Mouse (Mus musculus): Measurements from ENCODE around the gene C1qa. TPM values are rescaled to one million over a fixed set of nuclear protein-coding genes. Genes with fewer than 3 reads are reported as not detected.

The C1qa gene
- polyA plus RNA-seq, 1 experiment = 5.2 TPM

GRCm38 (mm10) chr4:136878171-136878570 is 20.4 kb downstream of the C1qa start:
- Histone ChIP-seq H3K4me1 (ENCODE audit: control insufficient read depth, insufficient read depth, low read length) (peaks cover 9% of the 10 kb centered on the region), H3K27ac (ENCODE audit: control insufficient read depth, insufficient read depth, low read depth, low read length) (peak overlapping the region; percentile 79), H3K27me3 (ENCODE audit: control insufficient read depth, insufficient read depth, low read length) (no peaks in the 10 kb centered on the region), H3K36me3 (ENCODE audit: control insufficient read depth, insufficient read depth, low read length) (no peaks in the 10 kb centered on the region), H3K4me3 (ENCODE audit: control insufficient read depth, low read depth, low read length) (peak overlapping the region; percentile 82)
- TF ChIP-seq POLR2A (IDR thresholded peaks at IDR 0.05; ENCODE audit: control insufficient read depth, low read depth, low read length) (peak; percentile 63), CTCF (IDR thresholded peaks at IDR 0.05; ENCODE audit: control insufficient read depth, insufficient read depth, insufficient replicate concordance, low read depth, low read length) (no peak)

DNA sequence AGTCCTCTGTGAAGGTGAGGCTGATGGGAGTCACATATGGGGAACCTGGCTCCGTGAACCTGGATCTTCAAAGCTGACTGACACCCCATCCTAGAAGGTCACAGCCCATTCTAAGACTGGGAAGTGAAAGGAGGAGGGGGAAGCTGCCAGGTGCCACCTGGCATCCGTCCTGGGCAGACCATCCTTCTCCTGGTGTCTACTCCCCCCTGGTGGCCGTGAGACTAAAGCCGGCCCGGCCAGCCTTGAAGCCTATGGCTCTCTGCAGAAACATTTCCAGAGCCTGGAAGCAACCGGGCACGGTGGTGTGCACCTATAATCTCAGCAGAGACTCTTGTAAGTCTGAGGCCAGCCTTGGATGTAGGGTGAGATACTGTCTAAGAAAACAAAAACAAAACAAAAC is 21.6 kb downstream of the C1qa start:
- Histone ChIP-seq H3K36me3 (ENCODE audit: control insufficient read depth, insufficient read depth, low read length) (no peaks in the 10 kb centered on the region), H3K4me3 (ENCODE audit: control insufficient read depth, low read depth, low read length) (no peak overlapping the region), H3K4me1 (ENCODE audit: control insufficient read depth, insufficient read depth, low read length) (peaks cover 9% of the 10 kb centered on the region), H3K27ac (ENCODE audit: control insufficient read depth, insufficient read depth, low read depth, low read length) (no peak overlapping the region), H3K27me3 (ENCODE audit: control insufficient read depth, insufficient read depth, low read length) (no peaks in the 10 kb centered on the region)
- TF ChIP-seq POLR2A (IDR thresholded peaks at IDR 0.05; ENCODE audit: control insufficient read depth, low read depth, low read length) (no peak), CTCF (IDR thresholded peaks at IDR 0.05; ENCODE audit: control insufficient read depth, insufficient read depth, insufficient replicate concordance, low read depth, low read length) (peak; percentile 43; the same call in 1 of the 2 replicates)

DNA sequence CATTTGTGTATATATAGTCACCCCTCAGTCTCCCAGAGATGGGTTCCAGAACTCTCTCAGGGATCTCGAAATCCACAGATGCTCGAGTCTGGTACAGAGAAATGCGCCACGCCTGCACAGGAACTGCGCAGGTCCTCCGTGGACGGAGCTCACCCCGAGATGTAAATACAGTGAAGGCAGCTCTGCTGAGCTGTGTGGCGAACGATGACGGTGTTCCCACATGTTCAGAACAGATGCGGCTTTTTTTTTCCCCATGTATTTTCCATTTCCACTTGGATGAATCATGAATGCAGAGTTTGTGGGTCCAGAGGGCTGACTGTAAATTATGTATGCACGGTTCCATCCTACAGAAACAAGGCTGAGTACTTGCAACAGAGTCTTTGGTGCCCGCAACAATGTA is 23.6 kb downstream of the C1qa start:
- TF ChIP-seq CTCF (IDR thresholded peaks at IDR 0.05; ENCODE audit: control insufficient read depth, insufficient read depth, insufficient replicate concordance, low read depth, low read length) = no peak
- no peak for TF ChIP-seq POLR2A (IDR thresholded peaks at IDR 0.05; ENCODE audit: control insufficient read depth, low read depth, low read length)
- no peak overlapping the region for H3K4me3 ChIP-seq (ENCODE audit: control insufficient read depth, low read depth, low read length)
- H3K27me3 ChIP-seq (ENCODE audit: control insufficient read depth, insufficient read depth, low read length) = no peaks in the 10 kb centered on the region
- no peaks in the 10 kb centered on the region for H3K36me3 ChIP-seq (ENCODE audit: control insufficient read depth, insufficient read depth, low read length)
- H3K4me1 ChIP-seq (ENCODE audit: control insufficient read depth, insufficient read depth, low read length) = peaks cover 9% of the 10 kb centered on the region
- no peak overlapping the region for H3K27ac ChIP-seq (ENCODE audit: control insufficient read depth, insufficient read depth, low read depth, low read length)

DNA sequence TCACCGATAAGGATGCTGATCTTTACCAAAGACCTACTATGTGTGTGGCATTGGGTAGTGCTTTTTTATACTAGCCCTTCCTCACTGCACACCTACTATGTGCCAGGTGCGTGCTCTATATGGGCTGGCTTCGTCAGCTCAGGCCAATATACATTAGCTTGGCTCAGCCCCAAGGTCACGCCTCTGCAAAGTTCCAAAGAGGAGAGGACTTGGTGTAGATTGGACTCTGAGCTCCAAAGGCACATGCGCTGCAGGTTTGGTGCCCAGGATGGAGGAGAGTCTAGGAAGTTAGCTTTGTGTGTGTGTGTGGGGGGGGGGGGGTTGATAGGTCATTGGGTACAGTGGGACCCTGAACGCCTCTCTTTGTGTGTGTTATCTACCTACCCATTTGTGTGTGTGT is 30.2 kb downstream of the C1qa start:
- H3K36me3 ChIP-seq (ENCODE audit: control insufficient read depth, insufficient read depth, low read length) = no peaks in the 10 kb centered on the region
- no peaks in the 10 kb centered on the region for H3K27me3 ChIP-seq (ENCODE audit: control insufficient read depth, insufficient read depth, low read length)
- TF ChIP-seq CTCF (IDR thresholded peaks at IDR 0.05; ENCODE audit: control insufficient read depth, insufficient read depth, insufficient replicate concordance, low read depth, low read length) = no peak
- no peak for TF ChIP-seq POLR2A (IDR thresholded peaks at IDR 0.05; ENCODE audit: control insufficient read depth, low read depth, low read length)
- H3K4me3 ChIP-seq (ENCODE audit: control insufficient read depth, low read depth, low read length) = no peak overlapping the region
- peaks cover 18% of the 10 kb centered on the region for H3K4me1 ChIP-seq (ENCODE audit: control insufficient read depth, insufficient read depth, low read length)
- H3K27ac ChIP-seq (ENCODE audit: control insufficient read depth, insufficient read depth, low read depth, low read length) = no peak overlapping the region

DNA sequence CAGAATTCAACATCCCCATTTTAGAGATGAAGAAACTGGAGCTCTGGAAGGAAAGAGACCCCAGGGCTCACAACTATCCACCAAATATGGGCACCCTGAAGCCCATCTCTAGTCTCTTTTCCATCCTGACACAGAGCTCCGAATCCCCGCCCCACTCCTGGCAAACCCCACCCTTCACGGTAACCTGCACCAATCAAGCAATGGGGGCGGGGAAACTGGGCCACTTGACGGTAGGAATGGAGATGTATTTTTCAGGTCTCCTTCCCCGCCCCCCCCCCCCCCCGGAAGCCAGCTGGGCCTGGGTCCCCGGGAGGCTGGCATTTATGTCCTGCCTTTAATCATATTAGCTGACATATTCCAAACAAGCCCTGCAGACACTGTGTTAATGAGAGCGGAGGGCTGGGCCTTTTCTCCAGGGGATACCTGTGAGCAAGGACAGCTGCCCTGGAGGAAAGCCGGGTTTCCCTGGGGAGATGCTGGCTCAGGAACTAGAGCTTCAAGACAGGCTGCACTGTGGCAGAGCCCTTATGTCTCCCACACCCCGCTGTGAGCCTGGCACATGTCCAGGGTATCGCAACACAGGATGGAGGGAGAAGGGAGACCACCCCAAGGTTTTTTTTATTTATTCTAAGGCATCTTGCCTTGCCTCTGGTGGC is 30.8 kb downstream of the C1qa start:
- Histone ChIP-seq H3K36me3 (ENCODE audit: control insufficient read depth, insufficient read depth, low read length) (no peaks in the 10 kb centered on the region), H3K4me3 (ENCODE audit: control insufficient read depth, low read depth, low read length) (no peak overlapping the region), H3K27ac (ENCODE audit: control insufficient read depth, insufficient read depth, low read depth, low read length) (no peak overlapping the region), H3K4me1 (ENCODE audit: control insufficient read depth, insufficient read depth, low read length) (peaks cover 18% of the 10 kb centered on the region), H3K27me3 (ENCODE audit: control insufficient read depth, insufficient read depth, low read length) (no peaks in the 10 kb centered on the region)
- no peak for TF ChIP-seq CTCF (IDR thresholded peaks at IDR 0.05; ENCODE audit: control insufficient read depth, insufficient read depth, insufficient replicate concordance, low read depth, low read length)
- no peak for TF ChIP-seq POLR2A (IDR thresholded peaks at IDR 0.05; ENCODE audit: control insufficient read depth, low read depth, low read length)

GRCm38 (mm10) chr4:136865531-136865930 is 33.1 kb downstream of the C1qa start:
- no peaks in the 10 kb centered on the region for H3K27me3 ChIP-seq (ENCODE audit: control insufficient read depth, insufficient read depth, low read length)
- H3K4me1 ChIP-seq (ENCODE audit: control insufficient read depth, insufficient read depth, low read length) = peaks cover 20% of the 10 kb centered on the region
- peak overlapping the region; percentile 60 for H3K4me3 ChIP-seq (ENCODE audit: control insufficient read depth, low read depth, low read length)
- no peak overlapping the region for H3K27ac ChIP-seq (ENCODE audit: control insufficient read depth, insufficient read depth, low read depth, low read length)
- TF ChIP-seq POLR2A (IDR thresholded peaks at IDR 0.05; ENCODE audit: control insufficient read depth, low read depth, low read length) (no peak), CTCF (IDR thresholded peaks at IDR 0.05; ENCODE audit: control insufficient read depth, insufficient read depth, insufficient replicate concordance, low read depth, low read length) (no peak)
- no peaks in the 10 kb centered on the region for H3K36me3 ChIP-seq (ENCODE audit: control insufficient read depth, insufficient read depth, low read length)

DNA sequence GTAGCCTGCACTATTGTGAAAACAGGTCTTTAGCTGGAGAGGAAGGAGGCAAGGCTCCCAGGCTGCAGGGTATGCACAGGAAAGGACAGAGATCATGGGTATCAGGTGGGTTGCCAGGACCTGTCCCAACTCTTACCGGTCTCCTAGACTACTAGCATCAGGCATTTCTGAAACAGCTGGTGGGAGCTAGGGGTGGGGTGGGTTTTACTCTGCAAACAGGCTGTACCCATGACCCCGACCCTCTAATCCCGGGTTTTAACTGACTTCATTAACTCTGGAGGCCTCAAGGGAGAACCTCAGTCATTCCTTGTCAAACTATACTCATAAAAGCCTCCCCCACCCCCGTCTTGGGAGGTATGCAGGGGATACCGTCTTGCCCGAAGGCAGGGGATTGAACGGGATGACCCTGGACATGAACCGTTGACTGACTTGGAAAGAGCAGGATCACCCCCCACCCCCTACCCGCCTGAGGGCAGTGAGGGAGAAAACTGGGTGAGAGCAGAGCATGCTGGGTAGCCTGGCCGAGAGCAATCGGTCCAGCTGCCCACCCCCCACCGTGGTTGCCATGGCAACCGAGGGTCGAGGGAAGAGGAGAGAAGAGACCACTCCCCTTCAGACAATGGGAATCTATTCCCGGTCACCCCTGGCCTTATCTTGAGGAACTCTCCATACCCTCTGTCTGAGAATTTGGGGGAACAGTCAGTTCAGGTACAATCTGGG is 33.7 kb downstream of the C1qa start:
- Histone ChIP-seq H3K27ac (ENCODE audit: control insufficient read depth, insufficient read depth, low read depth, low read length) (no peak overlapping the region), H3K36me3 (ENCODE audit: control insufficient read depth, insufficient read depth, low read length) (no peaks in the 10 kb centered on the region), H3K27me3 (ENCODE audit: control insufficient read depth, insufficient read depth, low read length) (no peaks in the 10 kb centered on the region), H3K4me3 (ENCODE audit: control insufficient read depth, low read depth, low read length) (peak overlapping the region; percentile 60), H3K4me1 (ENCODE audit: control insufficient read depth, insufficient read depth, low read length) (peaks cover 20% of the 10 kb centered on the region)
- TF ChIP-seq POLR2A (IDR thresholded peaks at IDR 0.05; ENCODE audit: control insufficient read depth, low read depth, low read length) = peak; percentile 60; the same call in 1 of the 2 replicates
- no peak for TF ChIP-seq CTCF (IDR thresholded peaks at IDR 0.05; ENCODE audit: control insufficient read depth, insufficient read depth, insufficient replicate concordance, low read depth, low read length)

All from testis, adult 2 months (tissue).